Mouse (Mus musculus) G1E (cell line): ENCODE data around the gene Otx2. TPM values are rescaled to one million over a fixed set of nuclear protein-coding genes. Genes with fewer than 3 reads are reported as not detected.

Experiments used
- ATAC-seq: 2 replicates; pipeline ENCODE4 v1.8.0; 2016; ENCODE audit warnings: mild to moderate bottlenecking; ENCODE audit not compliant: insufficient number of reproducible peaks, poor library complexity, low FRiP score, severe bottlenecking; ENCODE audit errors: extremely low read depth
- DNase-seq: peaks from one replicate; pipeline ENCODE4 v3.0.0; 2012; ENCODE audit warnings: low spot score
- H3K27me3 ChIP-seq: 2 replicates; pipeline ENCODE4 v1.6.1; 2012; ENCODE audit warnings: mild to moderate bottlenecking, low read length, inconsistent platforms; ENCODE audit not compliant: insufficient read depth
- H3K36me3 ChIP-seq: replicated peaks from 2 replicates; pipeline ENCODE3; 2012; ENCODE audit warnings: mild to moderate bottlenecking, inconsistent platforms
- H3K4me1 ChIP-seq: 2 replicates; pipeline ENCODE4 v1.6.1; 2012; ENCODE audit warnings: low read depth, low read length, inconsistent platforms, mixed read lengths; ENCODE audit not compliant: insufficient read depth
- H3K4me3 ChIP-seq: 2 replicates; pipeline ENCODE4 v1.5.1; 2012; ENCODE audit warnings: low read depth, mild to moderate bottlenecking, inconsistent platforms, low read length, moderate library complexity, mixed read lengths
- H3K9me3 ChIP-seq: replicated peaks from 2 replicates; pipeline ENCODE4 v1.6.1; 2012; ENCODE audit warnings: inconsistent platforms
- CTCF ChIP-seq: IDR thresholded peaks from 2 replicates; pipeline ENCODE4 v1.5.1; 2012; ENCODE audit warnings: low read depth, low read length, inconsistent platforms, mixed read lengths
- GATA1 ChIP-seq: IDR thresholded peaks from 2 replicates; pipeline ENCODE4 v1.6.1; 2012; ENCODE audit warnings: borderline replicate concordance, low read length, inconsistent platforms, mixed read lengths
- GATA2 ChIP-seq: IDR thresholded peaks from 2 replicates; pipeline ENCODE4 v1.6.1; 2012; ENCODE audit warnings: low read depth, low read length, inconsistent platforms, borderline replicate concordance
- POLR2AphosphoS5 ChIP-seq: IDR thresholded peaks from 2 replicates; pipeline ENCODE4 v1.6.1; 2012; ENCODE audit warnings: low read depth, low read length, inconsistent platforms; ENCODE audit not compliant: insufficient replicate concordance
- TAL1 ChIP-seq: conservative IDR thresholded peaks from 2 replicates; pipeline ENCODE4 v1.6.1; 2012; ENCODE audit warnings: low read depth, low read length, inconsistent platforms, mixed read lengths
- polyA plus RNA-seq: library from polyadenylated mRNA; stranded (reverse); fragments of >175 nt; gene quantifications from 2 replicates; pipeline ENCODE4 v1.2.3, GENCODE M21; 2012
- total RNA-seq, 2 experiments: library from RNA; stranded (forward) in 1 of 2; stranded (reverse) in 1 of 2; fragments of 200-1000 nt in 1 of 2; fragments of >200 nt in 1 of 2; fragmentation: Nextera tagmentation in 1 of 2; gene quantifications; 2 replicates each; pipeline ENCODE4 v1.2.3; 2014 to 2017

Otx2 gene
- total and polyA plus RNA-seq, 3 experiments, result 0.33 TPM; not detected in 2

DNA sequence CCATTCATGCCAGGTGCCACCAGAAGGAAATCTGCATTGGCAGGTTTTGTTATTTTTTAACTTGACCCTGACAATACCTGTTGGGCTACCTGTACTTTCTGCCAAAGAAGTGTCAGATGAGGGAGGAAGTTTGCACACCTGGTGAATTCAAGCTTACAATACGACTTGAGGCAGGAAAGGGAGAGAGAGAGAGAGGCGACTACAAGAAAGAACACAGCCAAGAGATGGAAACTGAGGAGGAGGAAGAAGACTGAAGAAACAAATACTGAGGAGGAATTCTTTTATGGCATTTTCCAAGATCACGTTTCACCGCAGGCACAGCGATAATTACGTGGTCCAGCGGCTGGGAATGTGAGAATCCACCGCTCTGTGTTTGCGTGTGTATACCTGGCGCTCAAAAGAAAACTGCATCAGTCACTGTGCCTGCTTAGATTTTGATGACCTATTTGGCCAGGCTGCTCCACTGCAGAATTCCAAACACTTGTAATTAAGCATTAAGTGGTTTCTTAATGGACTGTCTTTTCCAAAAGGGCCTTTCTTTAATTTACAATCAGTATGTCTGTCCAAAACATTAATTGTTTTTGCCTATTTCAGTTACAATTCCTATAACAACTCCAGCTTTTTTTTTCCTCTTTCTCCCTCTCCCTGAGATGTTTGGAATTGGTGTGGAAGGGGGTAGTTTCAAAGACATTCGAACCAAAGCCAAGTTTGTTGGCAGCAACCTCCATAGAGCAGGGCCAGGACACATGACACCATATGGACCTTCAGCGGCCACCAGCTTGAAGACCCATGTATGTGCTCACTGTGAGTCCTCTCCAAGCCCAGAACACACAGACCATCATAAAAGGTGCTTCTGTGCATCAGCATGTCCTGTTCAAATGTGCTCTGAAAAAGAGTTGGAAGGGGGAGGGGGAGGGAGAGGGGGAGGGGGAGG is 31.9 kb downstream of the Otx2 start:
- Histone ChIP-seq H3K27me3 (no peaks in the 10 kb centered on the region; the same call in none of the 2 replicates), H3K36me3 (no peaks in the 10 kb centered on the region), H3K4me3 (no peak overlapping the region), H3K9me3 (no peaks in the 10 kb centered on the region), H3K4me1 (no peaks in the 10 kb centered on the region)
- no peak for TF ChIP-seq GATA2
- TF ChIP-seq GATA1, result no peak
- TF ChIP-seq CTCF, result no peak
- no peak for TF ChIP-seq POLR2AphosphoS5
- no peak for TF ChIP-seq TAL1
- DNase-seq (no peak), ATAC-seq (no peak)

GRCm38 (mm10) chr14:48633141-48633540 is 40.5 kb downstream of the Otx2 start:
- Histone ChIP-seq H3K9me3 (no peaks in the 10 kb centered on the region), H3K36me3 (no peaks in the 10 kb centered on the region), H3K4me1 (peaks cover 2% of the 10 kb centered on the region; the same call in 1 of the 2 replicates), H3K4me3 (no peak overlapping the region), H3K27me3 (no peaks in the 10 kb centered on the region)
- no peak for ATAC-seq
- TF ChIP-seq TAL1 (no peak), GATA2 (no peak)
- DNase-seq, result no peak

GRCm38 (mm10) chr14:48632335-48632734 is 41.3 kb downstream of the Otx2 start:
- H3K4me3 ChIP-seq, result no peak overlapping the region
- H3K27me3 ChIP-seq, result no peaks in the 10 kb centered on the region
- no peak for DNase-seq
- ATAC-seq, result no peak
- H3K4me1 ChIP-seq, result peaks cover 2% of the 10 kb centered on the region; the same call in 1 of the 2 replicates
- no peak for TF ChIP-seq POLR2AphosphoS5
- no peak for TF ChIP-seq CTCF
- no peak for TF ChIP-seq GATA2
- no peak for TF ChIP-seq TAL1
- no peak for TF ChIP-seq GATA1
- H3K36me3 ChIP-seq, result no peaks in the 10 kb centered on the region
- no peaks in the 10 kb centered on the region for H3K9me3 ChIP-seq

GRCm38 (mm10) chr14:48631486-48631885 is 42.1 kb downstream of the Otx2 start:
- DNase-seq (no peak), ATAC-seq (no peak)
- Histone ChIP-seq H3K4me1 (peaks cover 2% of the 10 kb centered on the region; the same call in 1 of the 2 replicates), H3K27me3 (no peaks in the 10 kb centered on the region), H3K9me3 (no peaks in the 10 kb centered on the region), H3K4me3 (no peak overlapping the region), H3K36me3 (no peaks in the 10 kb centered on the region)
- TF ChIP-seq TAL1 (no peak), CTCF (no peak), GATA1 (no peak)

GRCm38 (mm10) chr14:48629404-48629803 is 44.2 kb downstream of the Otx2 start:
- Histone ChIP-seq H3K27me3 (peaks cover 3% of the 10 kb centered on the region; the same call in 1 of the 2 replicates), H3K4me3 (no peak overlapping the region), H3K36me3 (no peaks in the 10 kb centered on the region), H3K9me3 (no peaks in the 10 kb centered on the region), H3K4me1 (peaks cover 2% of the 10 kb centered on the region; the same call in 1 of the 2 replicates)
- DNase-seq (no peak), ATAC-seq (no peak)
- no peak for TF ChIP-seq GATA2
- no peak for TF ChIP-seq CTCF

DNA sequence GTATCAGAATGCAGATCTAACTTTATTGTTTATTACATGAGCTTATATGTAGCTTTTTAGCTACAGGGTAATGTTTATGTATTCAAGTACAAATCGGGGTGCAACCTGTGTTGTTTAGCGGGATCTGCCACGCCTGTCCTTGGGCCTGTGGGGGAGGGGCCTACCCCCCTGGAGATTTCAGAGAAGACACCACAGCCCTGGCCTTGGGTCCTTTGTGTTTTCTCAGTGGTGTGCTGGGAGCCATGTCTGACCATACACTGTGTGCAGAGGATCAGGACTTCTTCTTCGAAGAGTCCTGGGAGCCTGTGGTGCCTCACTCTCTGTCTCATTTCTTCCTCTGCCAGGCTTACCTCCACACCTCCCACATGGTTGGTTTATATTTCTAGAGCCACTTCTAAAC is 47.3 kb downstream of the Otx2 start:
- H3K27me3 ChIP-seq, result peaks cover 3% of the 10 kb centered on the region; the same call in 1 of the 2 replicates
- H3K9me3 ChIP-seq, result 0 out of 2 replicates have a peak, but pooled peaks cover 3% of the 10 kb centered on the region
- H3K4me3 ChIP-seq, result no peak overlapping the region
- ATAC-seq (no peak), DNase-seq (no peak)
- TF ChIP-seq CTCF, result no peak
- H3K36me3 ChIP-seq, result no peaks in the 10 kb centered on the region
- peaks cover 2% of the 10 kb centered on the region; the same call in 1 of the 2 replicates for H3K4me1 ChIP-seq

- ATAC-seq, result no peak
- no peaks in the 10 kb centered on the region for H3K36me3 ChIP-seq
- TF ChIP-seq GATA2 (no peak), GATA1 (no peak), TAL1 (no peak), POLR2AphosphoS5 (no peak), CTCF (no peak)
- H3K9me3 ChIP-seq, result 0 out of 2 replicates have a peak, but pooled peaks cover 3% of the 10 kb centered on the region
- peaks cover 3% of the 10 kb centered on the region; the same call in 1 of the 2 replicates for H3K27me3 ChIP-seq
- H3K4me1 ChIP-seq, result no peaks in the 10 kb centered on the region; the same call in 1 of the 2 replicates
- no peak for DNase-seq
- no peak overlapping the region for H3K4me3 ChIP-seq
These were observed 48.3 kb downstream of the Otx2 start for GRCm38 (mm10) chr14:48625331-48625694.
